Mouse (Mus musculus) layer of hippocampus, postnatal 10 days (tissue): ENCODE results near the gene Esr1. TPM values are rescaled to one million over a fixed set of nuclear protein-coding genes. Genes with fewer than 3 reads are reported as not detected.

Experiments used
- DNase-seq, 2 experiments: peaks; one replicate each; pipeline ENCODE4 v3.0.0; 2021; ENCODE audit warnings: low spot score in 2 of 2
- total RNA-seq, 2 experiments: library from RNA; stranded (reverse); gene quantifications; 2 replicates each; pipeline ENCODE4 v1.2.3; 2021

Gene Esr1
- total RNA-seq, 2 experiments from 2014 or later, result 1.1 to 2.2 TPM

DNA sequence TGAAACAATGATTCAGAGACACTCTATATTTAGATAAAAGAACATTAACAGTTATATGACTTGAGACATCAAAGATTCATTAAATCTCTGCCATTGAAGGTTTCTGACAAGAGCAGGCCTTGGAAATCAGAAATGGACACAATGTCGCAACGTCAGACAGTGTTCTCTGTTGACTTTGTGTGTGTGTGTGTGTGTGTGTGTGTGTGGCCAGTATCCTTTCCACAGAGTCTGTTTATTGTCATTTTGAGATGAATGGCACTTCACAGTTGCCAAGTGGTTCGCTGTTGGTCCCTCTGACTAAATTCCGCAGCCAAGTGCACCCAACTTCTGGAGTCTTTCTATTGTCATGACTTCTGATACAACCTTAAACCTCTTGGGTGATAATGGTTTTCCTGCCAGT lies 362.9 kb downstream of the Esr1 start:
- no peak for DNase-seq

DNA sequence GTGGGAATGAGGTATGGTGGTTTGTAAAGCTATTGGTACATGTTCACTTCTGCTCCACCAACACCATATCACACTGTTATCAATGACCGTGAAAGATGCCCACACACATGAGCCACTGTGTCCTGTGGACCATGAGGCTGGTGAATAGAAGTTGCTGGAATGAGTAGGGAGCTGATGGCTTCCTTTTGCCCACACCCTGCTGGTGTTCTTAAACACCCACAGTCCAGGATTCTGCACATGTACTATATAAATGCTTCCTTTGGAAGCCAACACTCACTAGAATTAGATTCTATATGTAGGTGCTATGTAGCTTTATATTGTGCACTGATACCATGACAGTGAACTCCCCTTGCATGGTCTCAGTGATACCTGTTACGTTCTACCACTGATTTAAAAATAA lies 365.2 kb downstream of the Esr1 start:
- DNase-seq, result no peak

DNA sequence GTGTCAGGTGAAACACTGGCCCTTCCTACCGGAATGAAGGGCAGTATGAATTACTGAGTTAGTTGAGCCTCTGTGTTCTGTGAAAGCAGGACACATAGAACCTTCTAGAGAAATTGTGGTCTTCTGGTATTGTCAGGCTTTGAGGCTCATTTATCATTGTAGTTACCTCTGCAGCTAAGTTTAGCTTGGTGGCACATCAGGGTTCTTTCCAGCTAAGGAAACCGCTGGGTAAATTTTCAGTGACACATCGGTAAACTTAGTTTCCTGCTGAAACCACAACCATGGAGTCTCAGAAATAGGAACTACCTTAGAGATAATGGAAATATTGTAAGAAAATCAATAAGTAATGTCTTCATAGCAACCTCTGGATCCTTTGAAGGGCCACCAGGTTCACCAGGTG lies 366.0 kb downstream of the Esr1 start:
- no peak for DNase-seq

DNA sequence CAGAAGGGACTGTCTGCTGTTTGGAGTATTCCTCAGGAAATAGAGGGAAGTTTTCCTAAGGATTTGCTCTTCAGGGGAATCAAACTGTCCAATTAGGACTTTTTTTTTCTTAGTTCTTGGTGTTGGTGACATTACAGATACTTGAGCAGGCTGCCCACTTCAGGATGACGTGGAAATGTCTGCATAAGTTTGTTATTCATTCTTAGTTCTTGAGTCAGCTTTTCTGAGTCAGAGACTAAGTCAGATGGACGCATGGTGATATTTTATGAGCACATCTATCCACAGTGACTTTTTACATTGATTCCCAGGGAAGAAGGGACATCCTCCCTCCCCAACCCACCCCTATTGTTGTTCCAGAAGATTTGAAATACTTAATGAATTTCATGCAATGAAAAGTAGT lies 372.5 kb downstream of the Esr1 start:
- no peak for DNase-seq

DNA sequence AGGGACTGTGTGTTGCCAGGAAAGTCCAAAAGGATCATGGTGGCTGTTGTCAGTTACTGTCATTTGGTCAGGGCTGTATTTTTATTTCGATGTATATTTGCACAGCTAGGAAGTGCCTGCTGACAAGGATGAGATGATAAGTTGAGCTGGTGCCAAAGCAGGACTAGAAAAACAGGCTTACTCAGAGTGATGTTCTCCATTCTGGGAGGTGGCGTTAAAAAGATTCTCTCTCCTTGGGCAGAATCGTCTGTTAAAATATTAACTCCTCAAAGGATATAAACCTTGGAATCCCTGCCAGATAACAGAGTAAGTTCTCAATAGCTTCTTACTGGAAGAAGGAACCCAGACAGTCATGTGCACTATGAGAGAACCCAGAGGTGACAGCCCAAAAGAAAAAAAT lies 382.4 kb downstream of the Esr1 start:
- DNase-seq, result no peak

DNA sequence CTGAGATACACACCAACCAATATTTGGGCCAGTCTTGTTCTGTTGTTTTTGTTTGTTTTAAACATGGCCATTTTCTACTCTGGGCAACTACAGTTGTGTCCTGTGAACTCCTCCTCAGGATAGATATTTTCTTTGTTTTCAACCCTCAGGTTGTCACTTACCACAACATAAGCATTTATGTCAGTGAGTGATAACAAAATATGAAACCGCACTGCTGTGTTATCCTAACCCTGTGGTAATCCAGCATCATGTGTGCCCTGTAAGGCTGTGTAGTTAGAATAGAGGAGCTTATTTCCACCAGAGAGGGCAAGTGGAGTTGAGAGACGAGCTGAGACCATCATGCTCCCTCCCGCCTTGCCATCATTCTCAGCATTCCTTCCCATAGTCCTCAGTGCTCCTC lies 385.2 kb downstream of the Esr1 start:
- no peak for DNase-seq

DNA sequence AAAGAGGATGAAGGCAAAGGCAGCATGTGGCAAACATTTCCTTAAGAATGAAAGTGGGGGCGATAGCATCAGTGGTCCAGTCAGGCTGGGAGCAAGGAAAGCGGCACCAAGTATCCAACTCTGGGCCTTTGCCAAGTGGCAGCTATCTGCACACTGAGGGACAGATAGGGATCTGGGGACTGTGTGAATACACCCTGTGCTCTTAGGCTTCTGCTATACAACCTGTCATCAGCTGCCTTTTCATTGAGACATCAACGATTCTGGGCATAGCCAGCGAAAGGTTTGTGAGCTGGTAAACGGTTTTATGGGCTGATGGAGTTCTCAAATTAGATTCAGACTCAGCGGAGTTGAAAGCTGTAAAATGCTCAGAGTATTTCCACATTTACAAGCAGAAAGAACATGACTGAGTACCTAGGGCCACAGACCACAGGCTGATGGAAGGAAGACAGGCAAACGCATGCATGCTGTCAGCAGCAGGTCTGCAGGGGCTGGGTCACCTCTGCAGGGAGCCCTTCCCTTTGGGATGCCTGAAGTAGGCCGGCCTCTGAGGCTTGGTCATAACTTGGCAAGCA lies 397.5 kb downstream of the Esr1 start:
- no peak for DNase-seq

DNA sequence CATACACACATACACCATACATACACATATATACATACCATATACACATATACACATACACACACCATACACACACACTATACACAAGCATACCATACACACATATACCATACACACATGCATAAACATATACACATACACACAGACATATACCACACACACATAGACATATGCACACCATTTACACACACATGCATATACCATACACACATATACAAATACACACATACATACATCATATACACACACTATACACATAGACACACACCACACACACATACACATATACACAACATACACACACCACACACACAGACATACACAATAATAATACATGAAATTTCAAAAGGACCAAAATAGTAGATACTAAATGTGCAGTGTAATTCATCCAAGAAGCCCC lies 400.6 kb downstream of the Esr1 start:
- DNase-seq, result no peak

DNA sequence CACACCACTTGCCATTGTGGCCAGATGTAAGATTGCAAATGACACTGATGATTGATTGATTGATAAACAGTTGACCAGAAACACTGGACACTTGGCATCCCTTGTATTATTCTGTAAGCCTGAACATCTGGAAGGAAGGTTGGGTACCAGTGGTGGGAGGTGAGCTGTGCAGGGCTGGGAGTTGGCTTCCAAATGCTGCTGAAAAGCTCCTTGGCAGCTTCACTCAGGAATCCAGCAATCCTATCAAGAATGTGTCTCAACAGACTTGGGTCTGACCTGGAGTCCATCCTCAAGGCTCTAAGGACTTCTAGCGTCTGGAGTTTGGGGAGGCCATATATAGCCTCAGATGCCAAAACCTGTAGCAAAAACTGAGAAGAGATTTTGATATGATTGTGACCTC lies 403.6 kb downstream of the Esr1 start:
- no peak for DNase-seq

DNA sequence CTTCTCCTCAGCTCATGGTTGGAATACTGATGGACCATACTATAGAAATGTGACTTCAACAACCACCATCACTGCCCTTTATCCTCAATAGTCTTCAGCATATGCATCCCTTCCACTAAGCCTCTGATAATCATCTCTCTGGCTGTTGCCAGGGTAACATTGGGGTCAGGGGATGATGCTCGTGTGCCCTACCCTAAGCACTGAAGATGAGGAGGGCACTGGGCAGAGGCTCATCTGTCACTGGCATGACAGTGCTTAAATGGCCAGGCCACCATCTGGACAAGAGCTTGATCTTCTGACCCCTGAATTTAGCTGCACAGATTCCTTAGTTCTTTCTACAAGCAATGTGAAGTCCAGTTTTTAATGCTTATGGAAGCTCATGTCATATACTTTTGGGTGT lies 405.8 kb downstream of the Esr1 start:
- DNase-seq, result no peak

DNA sequence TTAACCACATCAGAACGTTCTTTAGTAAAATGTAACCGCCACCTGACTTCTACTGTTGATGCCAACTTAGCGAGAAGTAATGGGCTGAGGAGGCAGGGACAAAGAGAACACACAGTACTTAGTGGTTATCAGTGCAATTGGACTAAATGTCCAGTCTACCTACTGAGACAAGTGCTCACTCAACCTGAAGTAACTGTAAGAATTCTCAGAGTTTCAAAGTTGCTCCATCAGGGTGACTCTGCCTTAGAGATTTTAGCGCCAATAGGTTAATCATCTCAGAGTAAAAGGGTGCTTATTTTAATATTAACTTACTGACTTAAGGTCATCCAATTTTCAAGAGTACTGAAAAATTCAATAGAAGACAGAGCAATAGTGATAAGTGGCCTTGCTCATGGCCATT lies 414.5 kb downstream of the Esr1 start:
- no peak for DNase-seq

DNA sequence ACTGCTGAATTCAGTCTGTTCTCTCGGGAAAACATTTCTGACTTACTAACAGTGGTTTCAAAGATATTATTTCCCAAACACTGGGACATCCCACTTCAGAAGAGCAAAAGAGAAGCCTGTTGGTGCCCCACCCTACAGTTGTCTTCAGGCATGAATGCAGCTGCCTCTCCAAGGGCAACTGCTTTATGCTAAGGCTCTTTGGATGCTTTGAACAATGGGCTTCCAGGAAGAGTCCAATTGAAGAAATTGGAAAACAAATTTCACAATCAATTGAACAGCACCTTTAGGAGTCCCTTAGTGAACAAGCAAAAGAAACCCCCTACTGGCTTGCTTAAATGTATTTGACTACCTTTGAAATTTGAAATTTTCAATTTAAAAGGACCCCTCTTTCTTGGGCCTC lies 415.8 kb downstream of the Esr1 start:
- DNase-seq, result no peak

DNA sequence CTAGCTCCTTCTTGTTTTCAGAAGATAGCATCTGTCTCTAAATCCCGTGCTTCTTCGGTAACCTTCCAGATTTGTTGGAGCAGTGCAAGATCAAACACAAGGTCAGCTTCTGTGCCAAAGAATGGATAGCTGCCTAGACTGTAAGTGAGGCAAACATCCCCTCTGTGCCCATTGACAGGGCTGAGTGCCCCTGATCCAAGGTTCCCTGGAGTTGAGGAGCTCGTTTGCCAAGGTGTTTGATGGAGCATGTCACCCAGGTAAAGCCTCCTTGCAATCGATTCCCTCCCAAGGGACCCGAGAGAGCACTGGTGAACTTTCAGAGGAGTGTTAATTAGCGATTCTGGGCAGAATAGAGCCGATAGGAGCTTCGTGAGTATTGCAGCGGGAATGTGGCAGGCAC lies 416.9 kb downstream of the Esr1 start:
- no peak for DNase-seq

DNA sequence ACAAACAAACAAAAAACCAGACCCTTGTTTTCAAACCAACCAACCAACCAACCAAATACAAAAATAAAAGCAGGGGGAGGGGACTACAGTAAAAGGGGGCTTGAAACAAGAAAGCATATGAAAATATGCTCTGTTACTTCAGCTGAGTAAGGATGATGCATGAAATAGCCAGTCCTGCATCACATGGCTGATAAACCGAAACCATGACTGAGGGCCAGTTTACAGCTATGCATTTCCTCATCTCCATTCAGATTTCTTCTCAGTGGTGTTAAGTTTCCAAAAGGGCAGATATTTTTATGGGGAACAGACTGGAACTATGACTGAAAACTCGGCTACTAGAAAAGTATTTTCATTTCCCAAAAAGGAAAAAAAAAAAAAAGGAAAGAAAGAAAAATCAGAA lies 417.8 kb downstream of the Esr1 start:
- no peak for DNase-seq

DNA sequence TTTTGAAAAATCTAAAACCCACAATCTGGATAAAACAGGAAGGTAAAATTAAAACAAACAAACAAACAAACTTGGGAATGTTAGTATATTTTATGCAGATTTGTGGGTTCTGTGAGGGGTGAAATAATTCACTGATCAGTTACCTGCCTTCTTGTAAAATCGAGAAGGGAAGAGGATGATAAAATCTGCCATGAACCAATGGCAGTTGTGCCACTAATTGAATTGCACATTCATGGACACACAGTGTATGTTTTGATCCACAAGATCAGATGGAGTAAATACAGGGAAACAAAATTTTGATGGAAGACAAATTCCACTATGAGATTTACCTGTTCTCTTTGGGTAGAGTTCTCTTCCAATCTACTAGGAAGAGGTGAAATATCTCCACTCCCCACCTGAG lies 418.5 kb downstream of the Esr1 start:
- no peak for DNase-seq

DNA sequence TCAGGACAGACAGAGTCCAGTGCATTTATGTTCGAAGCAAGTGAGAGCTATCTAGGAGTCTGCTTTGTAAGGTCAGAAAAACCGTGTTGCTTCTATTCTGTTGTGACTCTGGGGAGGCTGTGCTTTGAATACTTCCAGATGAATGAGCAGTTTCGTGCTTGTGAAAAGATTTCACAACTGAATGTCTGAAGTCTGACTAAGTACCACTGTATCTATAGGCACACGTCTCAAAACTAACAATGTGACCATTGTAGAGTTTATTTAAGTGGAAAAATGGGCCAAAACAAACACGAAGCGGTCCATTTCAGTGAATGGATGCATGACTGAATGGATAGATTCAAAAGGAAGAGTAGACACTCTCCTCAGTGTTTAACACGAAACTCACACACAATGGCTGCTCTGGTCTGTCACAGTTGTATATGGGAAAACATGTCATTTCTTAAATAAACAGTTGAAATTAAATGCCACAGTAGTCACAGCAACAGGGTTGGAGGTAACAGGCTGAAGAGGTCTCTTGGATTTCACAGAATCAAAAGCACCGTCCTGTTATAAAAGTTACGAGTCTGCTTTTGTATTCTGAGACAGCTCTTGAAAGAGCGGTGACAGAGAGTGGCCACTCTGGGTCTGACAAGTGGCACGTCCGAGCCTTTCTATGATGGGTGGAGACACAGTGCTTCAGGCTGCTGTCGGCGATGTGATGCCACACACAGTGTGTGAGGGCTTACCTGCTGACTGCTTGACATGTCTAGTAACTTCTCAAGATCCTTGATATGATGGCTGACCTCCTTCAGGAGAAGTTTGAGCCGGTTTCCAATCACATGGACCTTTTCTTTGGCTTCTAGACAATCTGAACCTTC lies 421.0 kb downstream of the Esr1 start:
- DNase-seq, result no peak

DNA sequence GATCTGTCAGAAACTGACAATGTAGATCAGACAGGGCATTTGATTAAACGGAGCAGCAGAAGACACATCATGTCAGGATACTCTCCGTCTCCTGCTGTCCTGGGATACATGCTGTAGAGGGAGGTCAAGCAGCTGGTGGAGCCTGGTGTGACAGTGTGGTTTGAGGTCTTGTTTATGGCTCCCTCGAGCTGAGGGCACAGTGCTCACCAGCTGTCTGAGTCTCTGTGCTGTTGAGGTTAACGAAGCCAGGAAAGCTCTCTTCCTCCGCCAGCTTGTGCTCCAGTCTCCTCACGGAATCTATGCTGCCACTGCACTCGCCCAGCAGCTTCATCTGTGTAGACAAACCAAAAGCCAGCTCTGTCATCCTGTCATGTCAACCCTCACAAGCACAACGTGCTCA lies 429.9 kb downstream of the Esr1 start:
- DNase-seq, result no peak

DNA sequence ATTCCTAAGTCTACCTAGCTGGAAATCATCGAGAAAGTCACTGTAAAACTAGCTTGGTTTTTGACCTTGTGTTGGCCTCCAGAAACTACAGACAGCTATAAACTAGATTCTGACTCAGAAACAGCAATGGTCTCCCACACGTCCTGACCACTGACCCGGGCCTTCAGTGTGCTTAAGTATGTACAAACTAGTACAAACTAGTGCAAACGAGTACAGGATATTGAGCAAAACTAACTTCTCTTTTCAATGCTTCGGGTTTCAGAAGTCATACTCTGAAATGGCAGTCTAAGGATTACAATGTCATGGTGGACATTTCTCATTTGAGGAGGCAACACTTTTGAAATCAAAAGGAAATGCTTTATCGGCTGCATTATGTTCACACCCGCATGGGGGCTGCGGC lies 433.1 kb downstream of the Esr1 start:
- DNase-seq, result no peak

DNA sequence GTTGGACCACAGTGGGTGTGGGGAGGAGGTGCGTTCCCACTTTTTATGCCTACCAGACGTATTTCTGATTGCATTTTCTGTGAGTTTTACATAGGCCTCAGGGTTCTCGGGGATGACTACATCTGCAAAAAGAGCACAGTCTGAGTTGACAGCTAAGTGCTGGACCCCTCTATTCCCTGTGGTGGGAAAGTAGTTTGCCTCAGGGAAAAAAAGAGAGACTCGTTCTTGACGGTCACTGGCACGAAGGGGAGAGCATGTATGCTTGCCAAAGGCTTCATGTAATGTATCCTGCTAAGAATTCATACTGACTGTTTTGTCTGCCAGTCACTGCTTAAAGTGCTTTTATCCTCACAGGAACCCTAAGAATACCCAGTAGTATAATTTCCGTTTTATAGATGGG lies 433.8 kb downstream of the Esr1 start:
- no peak for DNase-seq

DNA sequence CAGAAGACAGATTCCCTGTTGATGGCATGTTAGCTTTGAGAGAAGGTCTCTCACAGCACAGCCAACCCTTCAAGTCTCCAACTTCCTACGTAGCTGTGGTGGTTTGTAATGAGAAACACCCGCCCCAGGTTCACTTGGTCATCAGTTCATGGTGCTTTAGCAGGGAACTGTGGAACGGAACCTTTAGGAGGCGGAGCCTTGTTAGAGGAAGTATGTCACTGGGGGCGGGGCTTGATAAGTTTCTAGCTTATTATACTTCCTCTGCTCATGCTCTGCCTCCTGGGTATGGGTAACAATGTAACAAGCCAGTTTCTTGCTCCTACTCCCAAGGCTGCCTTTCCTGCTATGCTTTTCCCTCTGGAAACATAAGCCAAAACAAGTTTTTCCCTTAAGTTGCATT lies 434.3 kb downstream of the Esr1 start:
- no peak for DNase-seq
